Mouse (Mus musculus) megakaryocyte-erythroid progenitor cell, adult 5-6 weeks (primary cell): ENCODE data around the gene Tsks. TPM values are rescaled to one million over a fixed set of nuclear protein-coding genes. Genes with fewer than 3 reads are reported as not detected.

Experiments
- ATAC-seq: replicated peaks from 2 replicates; pipeline ENCODE4 v1.8.0; 2016; ENCODE audit warnings: mild to moderate bottlenecking, inconsistent platforms; ENCODE audit not compliant: severe bottlenecking, poor library complexity, low FRiP score, low TSS enrichment
- total RNA-seq, 2 experiments: library from RNA; stranded (forward) in 1 of 2; stranded (reverse) in 1 of 2; fragments of 200-1000, 215-1000 nt in 1 of 2; fragments of >200 nt in 1 of 2; fragmentation: Nextera tagmentation in 1 of 2; gene quantifications; 2 replicates each; pipeline ENCODE4 v1.2.3; 2014 to 2017

Tsks gene
- not detected in 2 replicates for total RNA-seq (2014; fragmentation: Nextera tagmentation)
- not detected in 2 replicates for total RNA-seq (2017)

DNA sequence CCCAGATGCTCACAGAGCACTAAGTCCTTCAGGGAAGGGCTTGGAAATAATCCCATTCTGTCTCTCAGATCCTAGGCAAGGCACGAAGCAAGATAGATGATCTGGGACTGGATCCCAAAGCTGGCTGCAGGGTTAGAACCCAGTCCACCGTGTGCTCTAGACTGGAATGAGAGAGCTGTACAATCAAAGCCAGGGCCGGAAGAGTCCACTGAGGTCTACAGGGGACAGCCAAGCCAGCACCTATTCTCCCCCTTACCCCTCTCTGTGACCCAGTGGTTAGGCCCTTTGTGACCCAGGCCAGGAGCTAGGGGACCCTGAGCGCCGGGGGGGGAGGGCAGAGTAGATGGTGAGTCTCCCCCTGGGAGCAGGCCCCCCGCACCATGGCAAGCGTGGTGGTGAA, at the start of gene Tsks:
Gene Tsks (plus strand): TSS at position 301 of the 400 bp plus-strand sequence.
- ATAC-seq: no peak

DNA sequence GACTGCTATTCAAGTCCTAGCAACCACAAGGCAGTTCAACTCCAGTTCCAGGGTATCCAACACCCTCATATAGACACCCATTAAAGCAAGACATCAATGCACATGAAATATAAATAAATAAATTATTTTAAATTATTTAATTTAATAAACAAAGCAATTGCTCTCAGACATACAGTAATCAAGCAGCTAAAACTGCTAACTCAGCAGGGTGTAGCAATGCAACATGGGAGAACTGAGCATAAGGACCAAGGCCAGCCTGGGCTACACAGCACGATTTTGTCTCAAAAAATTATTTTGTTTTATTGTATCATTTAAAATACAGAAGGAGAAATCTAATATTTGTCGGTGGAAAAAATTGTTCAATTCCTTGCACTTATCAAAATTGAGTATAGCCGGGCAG, 48.8 kb upstream of the Tsks start:
- ATAC-seq: no peak

DNA sequence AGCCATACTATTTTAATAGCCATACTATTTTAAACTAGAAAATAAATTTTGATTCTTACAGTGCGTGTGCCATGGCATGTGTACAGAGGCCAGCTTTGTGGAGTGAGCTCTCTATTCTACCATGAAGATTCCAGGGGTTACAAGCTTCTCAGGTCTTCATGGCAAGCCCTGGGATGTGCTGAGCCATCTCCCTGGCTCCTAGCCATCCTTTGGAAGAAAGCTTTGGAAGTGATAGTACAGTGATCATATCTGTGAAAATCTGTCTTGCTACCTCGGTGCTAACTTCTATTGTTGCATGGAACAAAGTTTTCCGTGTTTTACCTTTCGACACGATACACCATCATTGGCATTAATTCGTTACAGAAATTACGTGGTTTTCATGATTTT, 47.8 kb upstream of the Tsks start:
- ATAC-seq: no peak

DNA sequence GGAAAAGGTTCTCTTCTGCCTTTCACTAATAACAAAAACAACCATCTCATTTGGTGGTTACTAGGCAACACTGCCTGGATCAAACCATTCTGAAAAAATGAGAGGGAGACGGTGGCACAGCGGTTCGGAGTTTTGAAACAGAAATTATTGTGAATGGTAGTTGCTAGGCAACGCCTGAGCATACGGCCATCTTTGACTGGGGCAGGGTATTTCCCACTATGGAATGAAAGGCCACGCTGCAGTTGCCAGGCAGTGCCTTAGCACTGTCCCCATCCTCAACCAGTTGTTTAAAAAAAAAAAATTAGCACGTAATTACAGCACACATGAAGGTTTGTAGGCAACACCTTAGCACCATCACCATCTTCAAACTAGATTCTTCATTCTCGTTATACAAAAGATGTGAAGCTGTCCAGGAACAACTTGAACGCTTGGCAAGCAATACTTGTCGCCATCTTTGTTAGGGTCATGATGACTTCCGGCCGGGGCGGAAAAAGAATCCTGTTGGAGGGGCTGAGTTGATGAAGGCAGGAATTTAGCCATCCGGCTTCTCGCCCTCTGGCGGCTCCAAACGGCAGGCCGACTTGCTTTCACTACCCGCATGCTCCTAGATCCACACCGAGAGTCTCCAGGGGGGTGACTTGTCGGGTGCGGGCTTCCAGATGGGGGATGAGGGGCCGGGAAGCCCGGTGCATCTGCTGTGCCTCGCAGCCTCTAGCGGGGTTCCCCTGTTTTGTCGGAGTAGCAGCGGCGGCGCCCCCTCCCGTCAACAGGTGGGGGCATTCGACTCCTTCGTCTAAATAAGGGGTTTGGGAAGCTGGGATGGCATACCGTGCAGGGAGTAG, 47.2 kb upstream of the Tsks start, which contains the start of gene Fuz:
Gene Fuz (plus strand): TSS at position 487 of the 842 bp plus-strand sequence.
- ATAC-seq: peak; percentile 67

GRCm38 (mm10) chr7:44896499-44896898, 46.5 kb upstream of the Tsks start:
- ATAC-seq: no peak

- ATAC-seq: no peak
These were observed 44.4 kb upstream of the Tsks start for GRCm38 (mm10) chr7:44898607-44899006.

GRCm38 (mm10) chr7:44900632-44901031, 42.4 kb upstream of the Tsks start:
- ATAC-seq: no peak

- ATAC-seq: peak; percentile 31
These were observed 41.7 kb upstream of the Tsks start for GRCm38 (mm10) chr7:44901230-44901722.

- ATAC-seq: no peak
These were observed 37.6 kb upstream of the Tsks start for GRCm38 (mm10) chr7:44905430-44905829.

DNA sequence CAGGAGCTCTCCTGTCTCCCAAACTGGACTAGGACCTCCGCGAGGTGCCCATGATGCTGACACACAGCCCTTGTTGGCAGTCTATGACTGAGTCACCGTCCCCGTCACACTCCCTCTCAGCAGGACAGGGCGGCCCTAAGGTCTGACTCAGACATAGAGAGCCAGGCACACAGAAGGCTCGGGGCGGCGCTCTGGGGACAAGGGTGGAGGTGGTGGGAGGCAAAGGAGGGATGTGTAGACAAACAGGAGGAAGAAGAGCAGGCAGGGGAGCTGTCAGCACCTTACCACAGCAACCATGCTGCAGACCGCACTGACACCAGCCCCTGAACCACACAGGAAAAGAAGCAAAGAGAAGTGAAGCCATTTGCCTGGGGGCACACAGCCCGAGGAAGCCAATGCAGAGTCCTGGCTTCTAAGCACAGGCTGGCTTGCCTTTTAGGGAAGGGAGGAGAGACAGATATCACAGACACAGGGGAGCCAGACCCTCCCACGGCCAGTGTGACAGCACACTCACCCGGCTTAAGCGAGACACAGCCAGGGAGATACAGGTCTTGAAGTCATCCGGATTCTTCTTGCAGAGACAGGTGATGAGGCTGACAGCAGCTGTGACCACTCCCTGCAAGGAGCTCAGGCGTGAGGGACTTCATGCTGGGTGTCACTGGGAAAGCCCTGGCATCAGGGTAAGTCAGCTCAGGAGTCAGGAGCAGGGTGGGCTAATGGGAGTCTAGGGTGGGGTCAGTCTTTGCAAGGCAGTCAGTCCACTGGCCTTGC, 34.1 kb upstream of the Tsks start:
- no peak for ATAC-seq

GRCm38 (mm10) chr7:44914396-44914795, 28.6 kb upstream of the Tsks start:
- no peak for ATAC-seq

DNA sequence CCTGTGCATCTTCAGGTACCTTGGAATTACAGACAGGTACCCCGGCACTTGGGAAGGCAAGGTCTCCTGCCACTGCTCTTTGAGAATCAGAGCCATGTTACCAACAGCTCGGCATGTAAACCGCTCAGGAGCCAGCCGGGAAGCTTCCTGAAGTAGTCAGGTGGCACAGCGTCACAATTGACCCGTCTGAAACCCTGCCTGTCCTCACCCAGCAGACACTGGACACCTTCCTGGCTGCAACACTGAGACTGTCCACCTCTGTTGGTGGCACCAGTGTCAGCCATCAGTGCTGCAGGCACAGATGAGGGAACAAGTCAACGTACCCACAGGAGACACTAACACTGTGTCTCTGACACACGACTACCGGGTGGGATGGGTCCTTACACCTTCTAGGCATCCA, 27.7 kb upstream of the Tsks start:
- no peak for ATAC-seq

DNA sequence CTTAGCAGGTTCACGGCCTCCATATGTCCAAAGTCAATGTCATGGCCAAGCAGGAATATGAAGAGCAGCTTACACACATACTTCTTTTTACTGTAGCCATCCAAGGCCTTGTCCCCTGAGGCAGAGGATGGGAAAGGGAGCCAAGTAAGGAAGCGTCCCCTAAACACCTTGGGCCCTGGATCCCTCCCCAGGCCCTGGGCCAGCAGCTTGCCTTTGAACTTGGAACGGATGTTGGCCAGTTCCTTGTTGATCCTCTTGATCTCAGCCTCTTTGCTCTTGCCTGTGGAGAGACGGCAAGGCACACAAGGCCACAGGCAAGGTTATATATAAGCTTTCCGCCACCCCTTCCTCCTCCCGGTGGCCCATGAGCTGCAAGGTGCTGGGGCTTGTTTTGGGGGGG, 26.8 kb upstream of the Tsks start:
- no peak for ATAC-seq

GRCm38 (mm10) chr7:44916881-44917280, 26.1 kb upstream of the Tsks start:
- no peak for ATAC-seq

DNA sequence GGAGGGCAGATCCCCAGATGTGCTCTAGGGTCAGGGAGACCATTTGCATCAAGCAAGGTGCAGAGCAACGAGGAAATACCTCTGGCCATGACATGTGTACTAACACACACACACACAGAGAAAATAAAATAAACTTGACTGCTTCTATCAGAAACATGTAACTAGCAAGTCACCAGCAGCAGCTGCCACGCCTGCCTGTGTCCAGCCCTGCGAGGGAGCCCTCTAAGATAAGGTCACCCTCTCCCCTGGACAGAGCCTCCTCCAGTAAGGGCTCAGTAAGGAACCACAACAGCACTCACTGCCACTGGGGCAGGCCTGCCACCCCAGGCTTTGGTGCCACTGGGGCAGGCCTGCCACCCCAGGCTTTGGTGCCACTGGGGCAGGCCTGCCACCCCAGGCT, 24.8 kb upstream of the Tsks start:
- ATAC-seq: no peak

DNA sequence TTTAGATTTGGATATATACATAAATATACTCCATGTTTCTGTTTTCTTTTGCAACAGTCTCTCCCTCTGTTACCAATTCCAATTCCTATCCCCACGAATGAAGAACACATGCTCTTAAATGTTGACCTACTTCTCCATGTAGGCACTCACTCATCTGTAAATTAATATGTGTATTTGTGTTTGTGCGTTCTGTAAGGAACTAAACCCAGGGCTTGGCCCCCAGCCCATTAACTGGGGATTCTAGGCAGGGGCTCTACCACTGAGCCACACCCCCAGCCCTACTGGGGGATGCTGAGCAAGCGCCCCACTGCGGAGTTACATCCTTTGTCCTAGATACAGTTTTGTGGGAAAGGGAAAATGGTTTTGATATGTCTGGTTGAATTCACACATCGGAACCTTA, 23.9 kb upstream of the Tsks start:
- ATAC-seq: no peak

GRCm38 (mm10) chr7:44922530-44922929, 20.5 kb upstream of the Tsks start:
- peak; percentile 77 for ATAC-seq

GRCm38 (mm10) chr7:44925468-44925867, 17.5 kb upstream of the Tsks start:
- ATAC-seq: no peak

- ATAC-seq: peak; percentile 24
These were observed 14.4 kb upstream of the Tsks start for GRCm38 (mm10) chr7:44928570-44928969.
